Mouse (Mus musculus) liver, embryonic 15.5 days (tissue): ENCODE measurements around the gene Map2k3. TPM values are rescaled to one million over a fixed set of nuclear protein-coding genes. Genes with fewer than 3 reads are reported as not detected.
"Not testable (repeated sequence)": the region's sequence is repeated elsewhere in the genome, so short reads cannot be mapped to it uniquely, and the experiment has no call there.

Experiments
- ATAC-seq: fragments of 200-750 bp; cut with Nextera tagmentation; 2 replicates; pipeline ENCODE4 v1.8.0; 2017; ENCODE audit warnings: moderate number of reproducible peaks, mild to moderate bottlenecking, moderate library complexity; ENCODE audit not compliant: insufficient read depth
- H3K27ac ChIP-seq: fragments of 300-500 bp; sonication (generic); replicated peaks from 2 replicates; pipeline ENCODE4 v1.5.1; 2015; ENCODE audit warnings: mild to moderate bottlenecking, inconsistent platforms
- H3K27me3 ChIP-seq: fragments of 300-500 bp; sonication (generic); 2 replicates; pipeline ENCODE4 v1.6.1; 2015; ENCODE audit warnings: mild to moderate bottlenecking, inconsistent platforms
- H3K36me3 ChIP-seq: fragments of 300-500 bp; sonication (generic); replicated peaks from 2 replicates; pipeline ENCODE4 v1.6.1; 2015; ENCODE audit warnings: moderate library complexity, mild to moderate bottlenecking, inconsistent platforms
- H3K4me1 ChIP-seq: fragments of 300-500 bp; sonication (generic); replicated peaks from 2 replicates; pipeline ENCODE4 v1.6.1; 2015; ENCODE audit warnings: inconsistent platforms
- H3K4me2 ChIP-seq: fragments of 300-500 bp; sonication (generic); 2 replicates; pipeline ENCODE4 v1.6.1; 2015; ENCODE audit warnings: moderate library complexity, mild to moderate bottlenecking, inconsistent platforms
- H3K4me3 ChIP-seq: fragments of 300-500 bp; sonication (generic); replicated peaks from 2 replicates; pipeline ENCODE4 v1.5.1; 2015; ENCODE audit warnings: mild to moderate bottlenecking, inconsistent platforms
- H3K9ac ChIP-seq: fragments of 300-500 bp; sonication (generic); 2 replicates; pipeline ENCODE4 v1.6.1; 2015; ENCODE audit warnings: moderate library complexity, mild to moderate bottlenecking, inconsistent platforms
- H3K9me3 ChIP-seq: fragments of 300-500 bp; sonication (generic); replicated peaks from 2 replicates; pipeline ENCODE4 v1.6.1; 2016; ENCODE audit warnings: inconsistent platforms
- WGBS: fragments of 180-500 bp; shearing (Covaris S2); methylation state at CpG from one replicate; pipeline ENCODE4 v1.1.7; 2015; ENCODE audit warnings: mixed read lengths; ENCODE audit not compliant: insufficient replicate concordance; 5-methylcytosine and 5-hydroxymethylcytosine counted together
- polyA plus RNA-seq: library from polyadenylated mRNA; unstranded; fragments of >200 nt; fragmentation: Nextera tagmentation; extraction: Ambion mirVana; gene quantifications from 2 replicates; pipeline ENCODE4 v1.2.1, GENCODE M21; 2015

Map2k3 gene
- 142 and 165 TPM in 2 replicates for polyA plus RNA-seq

- peaks cover 10% of the 10 kb centered on the region for H3K36me3 ChIP-seq
- H3K4me3 ChIP-seq, result peak within 1 kb of the TSS; percentile 90
- H3K9ac ChIP-seq, result peak within 1 kb of the TSS; percentile 98
- under 1% methylated on average over 59 of the region's 59 CpGs for WGBS
- no peaks in the 10 kb centered on the region for H3K27me3 ChIP-seq
- peak within 1 kb of the TSS; percentile 91 for H3K4me2 ChIP-seq
- peak within 1 kb of the TSS; percentile 91 for H3K27ac ChIP-seq
- ATAC-seq, result peak; percentile 80
- H3K9me3 ChIP-seq, result no peaks in the 10 kb centered on the region
- H3K4me1 ChIP-seq, result peaks cover 71% of the 10 kb centered on the region
Measured at GRCm38 (mm10) chr11:60931869-60932481, at the start of gene Map2k3. Gene Map2k3 (plus strand): TSS chr11:60932033.

GRCm38 (mm10) chr11:60882386-60882785 is 49.4 kb upstream of the Map2k3 start:
- Histone ChIP-seq H3K9ac (no peak overlapping the region), H3K27me3 (0 out of 2 replicates have a peak, but pooled peaks cover 3% of the 10 kb centered on the region), H3K9me3 (no peaks in the 10 kb centered on the region), H3K27ac (no peak overlapping the region), H3K4me3 (no peak overlapping the region), H3K4me1 (peaks cover 23% of the 10 kb centered on the region), H3K36me3 (no peaks in the 10 kb centered on the region), H3K4me2 (no peak overlapping the region)
- ATAC-seq, result no peak
- 55% methylated on average over 3 of the region's 3 CpGs for WGBS

- 82% methylated on average over 3 of the region's 3 CpGs for WGBS
- not testable (repeated sequence) for H3K4me1 ChIP-seq, H3K4me3 ChIP-seq, H3K27ac ChIP-seq, H3K4me2 ChIP-seq, H3K9me3 ChIP-seq, ATAC-seq, H3K9ac ChIP-seq, H3K27me3 ChIP-seq, H3K36me3 ChIP-seq
Measured at GRCm38 (mm10) chr11:60886986-60887385, 44.8 kb upstream of the Map2k3 start.

GRCm38 (mm10) chr11:60889861-60890260 is 42.0 kb upstream of the Map2k3 start:
- Histone ChIP-seq H3K27ac (no peak overlapping the region), H3K4me2 (no peak overlapping the region), H3K27me3 (0 out of 2 replicates have a peak, but pooled peaks cover 3% of the 10 kb centered on the region), H3K4me1 (no peaks in the 10 kb centered on the region), H3K36me3 (no peaks in the 10 kb centered on the region), H3K4me3 (no peak overlapping the region), H3K9ac (no peak overlapping the region), H3K9me3 (no peaks in the 10 kb centered on the region)
- no peak for ATAC-seq
- WGBS, result 33% methylated on average over 2 of the region's 2 CpGs

- H3K27ac ChIP-seq, result no peak overlapping the region
- no peak overlapping the region for H3K4me3 ChIP-seq
- no peaks in the 10 kb centered on the region for H3K27me3 ChIP-seq
- no peak overlapping the region for H3K4me2 ChIP-seq
- H3K9me3 ChIP-seq, result no peaks in the 10 kb centered on the region
- H3K36me3 ChIP-seq, result no peaks in the 10 kb centered on the region
- no peak for ATAC-seq
- WGBS, result 59% methylated on average over 6 of the region's 6 CpGs
- H3K4me1 ChIP-seq, result no peaks in the 10 kb centered on the region
- H3K9ac ChIP-seq, result no peak overlapping the region
Measured at GRCm38 (mm10) chr11:60890286-60890685, 41.5 kb upstream of the Map2k3 start.

GRCm38 (mm10) chr11:60890744-60891143 is 41.1 kb upstream of the Map2k3 start:
- Histone ChIP-seq H3K27ac (no peak overlapping the region), H3K4me1 (no peaks in the 10 kb centered on the region), H3K4me3 (no peak overlapping the region), H3K4me2 (no peak overlapping the region), H3K9me3 (no peaks in the 10 kb centered on the region), H3K27me3 (no peaks in the 10 kb centered on the region), H3K36me3 (no peaks in the 10 kb centered on the region), H3K9ac (no peak overlapping the region)
- ATAC-seq, result no peak
- WGBS, result 53% methylated on average over 3 of the region's 3 CpGs

GRCm38 (mm10) chr11:60895915-60896314 is 35.9 kb upstream of the Map2k3 start:
- H3K9ac ChIP-seq, result no peak overlapping the region
- H3K4me1 ChIP-seq, result no peaks in the 10 kb centered on the region
- no peaks in the 10 kb centered on the region for H3K36me3 ChIP-seq
- 34% methylated on average over 4 of the region's 4 CpGs for WGBS
- peaks cover 4% of the 10 kb centered on the region; the same call in 1 of the 2 replicates for H3K27me3 ChIP-seq
- ATAC-seq, result no peak
- no peaks in the 10 kb centered on the region for H3K9me3 ChIP-seq
- H3K4me2 ChIP-seq, result no peak overlapping the region
- H3K27ac ChIP-seq, result no peak overlapping the region
- H3K4me3 ChIP-seq, result no peak overlapping the region

GRCm38 (mm10) chr11:60902001-60902400 is 29.8 kb upstream of the Map2k3 start:
- Histone ChIP-seq H3K9ac (no peak overlapping the region), H3K9me3 (no peaks in the 10 kb centered on the region), H3K36me3 (peaks cover 28% of the 10 kb centered on the region), H3K27ac (no peak overlapping the region), H3K4me2 (no peak overlapping the region), H3K27me3 (peaks cover 4% of the 10 kb centered on the region; the same call in 1 of the 2 replicates), H3K4me3 (no peak overlapping the region), H3K4me1 (no peaks in the 10 kb centered on the region)
- no peak for ATAC-seq
- WGBS, result 75% methylated on average over 7 of the region's 7 CpGs

GRCm38 (mm10) chr11:60902486-60902885 is 29.3 kb upstream of the Map2k3 start:
- peaks cover 4% of the 10 kb centered on the region; the same call in 1 of the 2 replicates for H3K27me3 ChIP-seq
- no peak overlapping the region for H3K27ac ChIP-seq
- no peak overlapping the region for H3K9ac ChIP-seq
- no peaks in the 10 kb centered on the region for H3K9me3 ChIP-seq
- H3K36me3 ChIP-seq, result peaks cover 28% of the 10 kb centered on the region
- no peak overlapping the region for H3K4me2 ChIP-seq
- no peaks in the 10 kb centered on the region for H3K4me1 ChIP-seq
- no peak for ATAC-seq
- WGBS, result 67% methylated on average over 4 of the region's 4 CpGs
- H3K4me3 ChIP-seq, result no peak overlapping the region

GRCm38 (mm10) chr11:60903661-60904061 is 28.2 kb upstream of the Map2k3 start:
- 73% methylated on average over 6 of the region's 6 CpGs for WGBS
- Histone ChIP-seq H3K36me3 (peaks cover 28% of the 10 kb centered on the region), H3K27me3 (peaks cover 4% of the 10 kb centered on the region; the same call in 1 of the 2 replicates), H3K9me3 (no peaks in the 10 kb centered on the region), H3K4me1 (no peaks in the 10 kb centered on the region), H3K27ac (no peak overlapping the region), H3K4me2 (no peak overlapping the region), H3K9ac (no peak overlapping the region), H3K4me3 (no peak overlapping the region)
- ATAC-seq, result no peak

GRCm38 (mm10) chr11:60905407-60906120 is 26.3 kb upstream of the Map2k3 start:
- no peak for ATAC-seq
- Histone ChIP-seq H3K4me2 (no peak overlapping the region), H3K4me3 (no peak overlapping the region), H3K27ac (no peak overlapping the region), H3K9ac (no peak overlapping the region), H3K9me3 (no peaks in the 10 kb centered on the region), H3K36me3 (peaks cover 28% of the 10 kb centered on the region), H3K27me3 (no peaks in the 10 kb centered on the region), H3K4me1 (no peaks in the 10 kb centered on the region; the same call in 1 of the 2 replicates)
- WGBS, result 79% methylated on average over 10 of the region's 10 CpGs
